Mouse (Mus musculus): ENCODE measurements around the gene Hspb7. TPM values are rescaled to one million over a fixed set of nuclear protein-coding genes. Genes with fewer than 3 reads are reported as not detected.

The Hspb7 gene
- polyA plus RNA-seq, 1 experiment from 2014 or later = 0.80 TPM

GRCm38 (mm10) chr4:141466289-141466795 is 45.8 kb downstream of the Hspb7 start:
- 90% methylated on average over 16 of the region's 16 CpGs for WGBS
- H3K27me3 ChIP-seq (ENCODE audit: insufficient read depth, low read length) = no peaks in the 10 kb centered on the region
- ATAC-seq (ENCODE audit: low FRiP score, low TSS enrichment) = no peak
- no peak overlapping the region for H3K4me3 ChIP-seq (ENCODE audit: low read length)
- no peak overlapping the region for H3K4me2 ChIP-seq (replicated peaks; ENCODE audit: low read depth, low read length)
- H3K9ac ChIP-seq (replicated peaks; ENCODE audit: low read length) = no peak overlapping the region
- peaks cover 79% of the 10 kb centered on the region for H3K36me3 ChIP-seq (ENCODE audit: insufficient read depth, low read length)
- 0 out of 2 replicates have a peak, but pooled peaks cover 2% of the 10 kb centered on the region for H3K9me3 ChIP-seq (ENCODE audit: low read length)
- no peak overlapping the region for H3K27ac ChIP-seq (ENCODE audit: low read length)
- no peaks in the 10 kb centered on the region for H3K4me1 ChIP-seq (ENCODE audit: insufficient read depth, low read length)

GRCm38 (mm10) chr4:141466844-141467580 is 46.4 kb downstream of the Hspb7 start:
- H3K36me3 ChIP-seq (ENCODE audit: insufficient read depth, low read length) = peaks cover 85% of the 10 kb centered on the region
- H3K9me3 ChIP-seq (ENCODE audit: low read length) = 0 out of 2 replicates have a peak, but pooled peaks cover 3% of the 10 kb centered on the region
- ATAC-seq (ENCODE audit: low FRiP score, low TSS enrichment) = no peak
- no peak overlapping the region for H3K4me2 ChIP-seq (replicated peaks; ENCODE audit: low read depth, low read length)
- no peak overlapping the region for H3K9ac ChIP-seq (replicated peaks; ENCODE audit: low read length)
- H3K27me3 ChIP-seq (ENCODE audit: insufficient read depth, low read length) = no peaks in the 10 kb centered on the region
- no peak overlapping the region for H3K27ac ChIP-seq (ENCODE audit: low read length)
- WGBS = 82% methylated on average over 15 of the region's 15 CpGs
- H3K4me3 ChIP-seq (ENCODE audit: low read length) = no peak overlapping the region
- H3K4me1 ChIP-seq (ENCODE audit: insufficient read depth, low read length) = no peaks in the 10 kb centered on the region

- no peak for ATAC-seq (ENCODE audit: low FRiP score, low TSS enrichment)
- Histone ChIP-seq H3K27me3 (ENCODE audit: insufficient read depth, low read length) (no peaks in the 10 kb centered on the region), H3K9ac (replicated peaks; ENCODE audit: low read length) (no peak overlapping the region), H3K4me2 (replicated peaks; ENCODE audit: low read depth, low read length) (no peak overlapping the region), H3K4me3 (ENCODE audit: low read length) (no peak overlapping the region), H3K9me3 (ENCODE audit: low read length) (0 out of 2 replicates have a peak, but pooled peaks cover 3% of the 10 kb centered on the region), H3K27ac (ENCODE audit: low read length) (no peak overlapping the region), H3K4me1 (ENCODE audit: insufficient read depth, low read length) (no peaks in the 10 kb centered on the region), H3K36me3 (ENCODE audit: insufficient read depth, low read length) (peaks cover 91% of the 10 kb centered on the region)
- WGBS = 84% methylated on average over 6 of the region's 6 CpGs
Measured at GRCm38 (mm10) chr4:141467581-141467927, 47.0 kb downstream of the Hspb7 start.

GRCm38 (mm10) chr4:141468576-141468975 is 48.0 kb downstream of the Hspb7 start:
- H3K4me1 ChIP-seq (ENCODE audit: insufficient read depth, low read length) = no peaks in the 10 kb centered on the region; the same call in 1 of the 2 replicates
- ATAC-seq (ENCODE audit: low FRiP score, low TSS enrichment) = no peak
- no peaks in the 10 kb centered on the region for H3K27me3 ChIP-seq (ENCODE audit: insufficient read depth, low read length)
- H3K4me2 ChIP-seq (replicated peaks; ENCODE audit: low read depth, low read length) = no peak overlapping the region
- H3K9ac ChIP-seq (replicated peaks; ENCODE audit: low read length) = no peak overlapping the region
- no peak overlapping the region for H3K27ac ChIP-seq (ENCODE audit: low read length)
- no peak overlapping the region for H3K4me3 ChIP-seq (ENCODE audit: low read length)
- 62% methylated on average over 10 of the region's 10 CpGs for WGBS
- H3K36me3 ChIP-seq (ENCODE audit: insufficient read depth, low read length) = peaks cover 93% of the 10 kb centered on the region
- 0 out of 2 replicates have a peak, but pooled peaks cover 3% of the 10 kb centered on the region for H3K9me3 ChIP-seq (ENCODE audit: low read length)

GRCm38 (mm10) chr4:141469343-141469742 is 48.8 kb downstream of the Hspb7 start:
- ATAC-seq (ENCODE audit: low FRiP score, low TSS enrichment) = no peak
- Histone ChIP-seq H3K4me2 (replicated peaks; ENCODE audit: low read depth, low read length) (no peak overlapping the region), H3K27ac (ENCODE audit: low read length) (no peak overlapping the region), H3K36me3 (ENCODE audit: insufficient read depth, low read length) (peaks cover 93% of the 10 kb centered on the region), H3K27me3 (ENCODE audit: insufficient read depth, low read length) (no peaks in the 10 kb centered on the region), H3K9me3 (ENCODE audit: low read length) (0 out of 2 replicates have a peak, but pooled peaks cover 3% of the 10 kb centered on the region), H3K9ac (replicated peaks; ENCODE audit: low read length) (no peak overlapping the region), H3K4me3 (ENCODE audit: low read length) (no peak overlapping the region), H3K4me1 (ENCODE audit: insufficient read depth, low read length) (peaks cover 6% of the 10 kb centered on the region; the same call in 1 of the 2 replicates)
- WGBS = 90% methylated on average over 9 of the region's 9 CpGs

- Histone ChIP-seq H3K27me3 (ENCODE audit: insufficient read depth, low read length) (no peaks in the 10 kb centered on the region), H3K4me2 (replicated peaks; ENCODE audit: low read depth, low read length) (no peak overlapping the region), H3K36me3 (ENCODE audit: insufficient read depth, low read length) (peaks cover 93% of the 10 kb centered on the region), H3K27ac (ENCODE audit: low read length) (no peak overlapping the region), H3K4me3 (ENCODE audit: low read length) (no peak overlapping the region), H3K4me1 (ENCODE audit: insufficient read depth, low read length) (peaks cover 6% of the 10 kb centered on the region; the same call in 1 of the 2 replicates), H3K9me3 (ENCODE audit: low read length) (0 out of 2 replicates have a peak, but pooled peaks cover 3% of the 10 kb centered on the region), H3K9ac (replicated peaks; ENCODE audit: low read length) (no peak overlapping the region)
- ATAC-seq (ENCODE audit: low FRiP score, low TSS enrichment) = no peak
- whole genome bisulfite sequencing = 98% methylated on average over 16 of the region's 16 CpGs
Measured at GRCm38 (mm10) chr4:141471491-141471890, 50.9 kb downstream of the Hspb7 start.

- 73% methylated on average over 32 of the region's 32 CpGs for WGBS
- Histone ChIP-seq H3K27ac (ENCODE audit: low read length) (no peak overlapping the region), H3K4me1 (ENCODE audit: insufficient read depth, low read length) (peaks cover 6% of the 10 kb centered on the region; the same call in 1 of the 2 replicates), H3K9ac (replicated peaks; ENCODE audit: low read length) (no peak overlapping the region), H3K9me3 (ENCODE audit: low read length) (0 out of 2 replicates have a peak, but pooled peaks cover 3% of the 10 kb centered on the region), H3K36me3 (ENCODE audit: insufficient read depth, low read length) (peaks cover 93% of the 10 kb centered on the region), H3K4me3 (ENCODE audit: low read length) (no peak overlapping the region), H3K4me2 (replicated peaks; ENCODE audit: low read depth, low read length) (no peak overlapping the region), H3K27me3 (ENCODE audit: insufficient read depth, low read length) (no peaks in the 10 kb centered on the region)
- no peak for ATAC-seq (ENCODE audit: low FRiP score, low TSS enrichment)
Measured at GRCm38 (mm10) chr4:141472641-141473321, 52.2 kb downstream of the Hspb7 start.

GRCm38 (mm10) chr4:141474431-141474830 is 53.9 kb downstream of the Hspb7 start:
- no peaks in the 10 kb centered on the region for H3K27me3 ChIP-seq (ENCODE audit: insufficient read depth, low read length)
- ATAC-seq (ENCODE audit: low FRiP score, low TSS enrichment) = no peak
- WGBS = 83% methylated on average over 19 of the region's 19 CpGs
- peaks cover 97% of the 10 kb centered on the region for H3K36me3 ChIP-seq (ENCODE audit: insufficient read depth, low read length)
- H3K4me2 ChIP-seq (replicated peaks; ENCODE audit: low read depth, low read length) = no peak overlapping the region
- H3K4me3 ChIP-seq (ENCODE audit: low read length) = no peak overlapping the region
- no peak overlapping the region for H3K9ac ChIP-seq (replicated peaks; ENCODE audit: low read length)
- H3K4me1 ChIP-seq (ENCODE audit: insufficient read depth, low read length) = peaks cover 6% of the 10 kb centered on the region; the same call in 1 of the 2 replicates
- H3K9me3 ChIP-seq (ENCODE audit: low read length) = peaks cover 5% of the 10 kb centered on the region; the same call in 1 of the 2 replicates
- peak overlapping the region; percentile 2; the same call in 1 of the 2 replicates for H3K27ac ChIP-seq (ENCODE audit: low read length)

All from kidney, embryonic 16.5 days (tissue).